Mouse (Mus musculus) heart, embryonic 13.5 days (tissue): ENCODE measurements around the gene Pnkd. TPM values are rescaled to one million over a fixed set of nuclear protein-coding genes. Genes with fewer than 3 reads are reported as not detected.
"Not testable (repeated sequence)": the region's sequence is repeated elsewhere in the genome, so short reads cannot be mapped to it uniquely, and the experiment has no call there.

ENCODE experiments used
- ATAC-seq: fragments of 200-750 bp; cut with Nextera tagmentation; 2 replicates; pipeline ENCODE4 v1.8.0; 2017; ENCODE audit warnings: moderate TSS enrichment; ENCODE audit not compliant: insufficient number of reproducible peaks, low FRiP score, low TSS enrichment; ENCODE audit errors: extremely low read depth
- H3K27ac ChIP-seq: fragments of 300-500 bp; sonication (generic); replicated peaks from 2 replicates; pipeline ENCODE4 v1.5.1; 2015; ENCODE audit warnings: moderate library complexity, mild to moderate bottlenecking, inconsistent platforms
- H3K27me3 ChIP-seq: fragments of 300-500 bp; sonication (generic); replicated peaks from 2 replicates; pipeline ENCODE4 v1.6.1; 2015; ENCODE audit warnings: mild to moderate bottlenecking, inconsistent platforms
- H3K36me3 ChIP-seq: fragments of 300-500 bp; sonication (generic); 2 replicates; pipeline ENCODE4 v1.6.1; 2015; ENCODE audit warnings: mild to moderate bottlenecking, inconsistent platforms
- H3K4me1 ChIP-seq: fragments of 300-500 bp; sonication (generic); 2 replicates; pipeline ENCODE4 v1.6.1; 2015; ENCODE audit warnings: inconsistent platforms
- H3K4me2 ChIP-seq: fragments of 300-500 bp; sonication (generic); 2 replicates; pipeline ENCODE4 v1.6.1; 2015; ENCODE audit warnings: inconsistent platforms, mild to moderate bottlenecking, moderate library complexity
- H3K4me3 ChIP-seq: fragments of 300-500 bp; sonication (generic); 2 replicates; pipeline ENCODE4 v1.5.1; 2015; ENCODE audit warnings: moderate library complexity, mild to moderate bottlenecking, inconsistent platforms
- H3K9ac ChIP-seq: fragments of 300-500 bp; sonication (generic); 2 replicates; pipeline ENCODE4 v1.6.1; 2015; ENCODE audit warnings: inconsistent platforms, mild to moderate bottlenecking, moderate library complexity
- H3K9me3 ChIP-seq: fragments of 300-500 bp; sonication (generic); 2 replicates; pipeline ENCODE4 v1.6.1; 2016; ENCODE audit warnings: inconsistent platforms
- WGBS: fragments of 180-500 bp; shearing (Covaris S2); methylation state at CpG from one replicate; pipeline ENCODE4 v1.1.7; 2015; ENCODE audit warnings: mixed read lengths; 5-methylcytosine and 5-hydroxymethylcytosine counted together
- polyA plus RNA-seq: library from polyadenylated mRNA; unstranded; fragments of >200 nt; fragmentation: Nextera tagmentation; extraction: Ambion mirVana; gene quantifications from 2 replicates; pipeline ENCODE4 v1.2.1, GENCODE M21; 2015

The Pnkd gene
- polyA plus RNA-seq, 1 experiment from 2014 or later: 227 TPM

GRCm38 (mm10) chr1:74278538-74278937, 6.2 kb upstream of the Pnkd start, which contains the start of gene Gpbar1:
Gene Gpbar1, plus strand, starts transcription at chr1:74278550.
- Histone ChIP-seq H3K4me2 (no peak within 1 kb of the TSS), H3K27me3 (no peaks in the 10 kb centered on the region), H3K27ac (no peak within 1 kb of the TSS), H3K36me3 (peaks cover 48% of the 10 kb centered on the region), H3K4me3 (no peak within 1 kb of the TSS), H3K4me1 (peaks cover 53% of the 10 kb centered on the region), H3K9ac (no peak within 1 kb of the TSS), H3K9me3 (no peaks in the 10 kb centered on the region)
- no peak for ATAC-seq
- 85% methylated on average over 10 of the region's 10 CpGs for WGBS

GRCm38 (mm10) chr1:74278988-74279387, 5.7 kb upstream of the Pnkd start:
- Histone ChIP-seq H3K4me2 (no peak overlapping the region), H3K4me3 (no peak overlapping the region), H3K27ac (no peak overlapping the region), H3K27me3 (no peaks in the 10 kb centered on the region), H3K9ac (no peak overlapping the region), H3K4me1 (peaks cover 55% of the 10 kb centered on the region), H3K9me3 (no peaks in the 10 kb centered on the region), H3K36me3 (peaks cover 48% of the 10 kb centered on the region)
- WGBS: 78% methylated on average over 11 of the region's 11 CpGs
- no peak for ATAC-seq

DNA sequence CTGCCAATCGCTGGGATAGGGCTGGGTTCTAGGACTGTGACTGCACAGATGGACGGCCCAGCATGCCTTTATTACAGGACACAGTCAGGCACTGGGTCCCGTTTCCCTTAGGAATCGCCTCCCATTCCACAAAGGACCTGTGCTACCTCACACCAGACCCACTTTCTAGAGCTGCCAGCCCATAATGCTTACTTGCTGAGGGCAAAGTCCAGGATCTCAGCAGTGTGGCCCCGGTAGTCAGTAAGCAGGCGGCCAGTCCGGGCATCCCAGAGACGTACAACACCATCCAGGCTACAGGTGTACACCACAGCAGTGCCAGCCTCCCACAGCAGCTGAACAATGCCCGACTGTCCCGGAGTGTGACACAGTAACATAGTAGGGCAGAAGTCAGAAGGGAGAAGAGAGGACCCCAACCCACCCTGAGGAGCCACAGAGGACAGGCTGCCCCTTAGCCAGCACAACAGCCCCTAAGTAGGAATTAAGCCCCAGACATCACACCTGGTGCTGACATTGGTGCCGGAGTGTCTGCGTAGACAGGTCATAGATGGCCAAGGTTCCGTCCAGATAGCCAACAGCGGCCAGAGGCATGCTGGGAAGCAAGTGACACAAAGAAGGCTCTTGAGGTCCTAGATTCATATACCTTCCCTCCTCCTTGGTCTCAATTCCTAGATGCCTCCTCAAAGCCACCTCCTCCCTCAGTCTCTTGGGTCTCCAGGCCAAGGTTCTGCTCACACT, 4.0 kb upstream of the Pnkd start:
- Histone ChIP-seq H3K4me3 (no peak overlapping the region), H3K36me3 (peaks cover 48% of the 10 kb centered on the region), H3K27ac (no peak overlapping the region), H3K27me3 (no peaks in the 10 kb centered on the region), H3K4me1 (peaks cover 41% of the 10 kb centered on the region), H3K9me3 (no peaks in the 10 kb centered on the region), H3K9ac (no peak overlapping the region), H3K4me2 (no peak overlapping the region)
- WGBS: 89% methylated on average over 14 of the region's 14 CpGs
- ATAC-seq: no peak

DNA sequence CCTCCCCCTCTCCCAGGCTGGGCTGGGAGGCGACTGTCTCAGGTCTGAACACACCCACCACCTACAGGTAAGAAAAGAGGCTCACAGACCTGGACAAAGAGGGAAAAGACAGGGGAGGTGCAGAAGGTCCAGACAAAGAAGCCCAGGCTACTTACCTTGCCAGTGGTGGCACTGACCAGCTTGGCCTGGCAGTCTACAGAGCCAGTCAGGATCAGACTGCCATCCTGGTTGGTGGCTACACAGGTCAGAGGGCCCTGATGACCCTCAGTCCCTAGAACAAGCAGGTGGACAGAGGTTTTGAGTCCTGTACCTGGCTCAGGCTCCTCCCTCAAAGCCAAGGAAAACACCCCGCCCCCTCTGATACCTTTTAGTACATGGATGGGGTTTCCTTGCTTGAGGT, 3.4 kb upstream of the Pnkd start:
- H3K9ac ChIP-seq: no peak overlapping the region

GRCm38 (mm10) chr1:74281886-74282285, 2.8 kb upstream of the Pnkd start:
- WGBS: 90% methylated on average over 8 of the region's 8 CpGs
- Histone ChIP-seq H3K4me1 (peaks cover 41% of the 10 kb centered on the region), H3K36me3 (peaks cover 54% of the 10 kb centered on the region), H3K4me3 (no peak overlapping the region), H3K27ac (no peak overlapping the region), H3K9me3 (no peaks in the 10 kb centered on the region), H3K9ac (no peak overlapping the region), H3K4me2 (no peak overlapping the region), H3K27me3 (no peaks in the 10 kb centered on the region)
- no peak for ATAC-seq

More for the DNA sequence above, 3.4 kb upstream of the Pnkd start:
- ATAC-seq: no peak
- Histone ChIP-seq H3K4me2 (no peak overlapping the region), H3K9me3 (no peaks in the 10 kb centered on the region), H3K36me3 (peaks cover 49% of the 10 kb centered on the region), H3K27ac (no peak overlapping the region), H3K4me3 (no peak overlapping the region), H3K4me1 (peaks cover 41% of the 10 kb centered on the region), H3K27me3 (no peaks in the 10 kb centered on the region)
- 94% methylated on average over 2 of the region's 2 CpGs for WGBS

- H3K9ac ChIP-seq: peak overlapping the region; percentile 45
- peak overlapping the region; percentile 84; the same call in 1 of the 2 replicates for H3K4me3 ChIP-seq
- ATAC-seq: no peak
These were observed 1.7 kb upstream of the Pnkd start for GRCm38 (mm10) chr1:74282896-74283625.

DNA sequence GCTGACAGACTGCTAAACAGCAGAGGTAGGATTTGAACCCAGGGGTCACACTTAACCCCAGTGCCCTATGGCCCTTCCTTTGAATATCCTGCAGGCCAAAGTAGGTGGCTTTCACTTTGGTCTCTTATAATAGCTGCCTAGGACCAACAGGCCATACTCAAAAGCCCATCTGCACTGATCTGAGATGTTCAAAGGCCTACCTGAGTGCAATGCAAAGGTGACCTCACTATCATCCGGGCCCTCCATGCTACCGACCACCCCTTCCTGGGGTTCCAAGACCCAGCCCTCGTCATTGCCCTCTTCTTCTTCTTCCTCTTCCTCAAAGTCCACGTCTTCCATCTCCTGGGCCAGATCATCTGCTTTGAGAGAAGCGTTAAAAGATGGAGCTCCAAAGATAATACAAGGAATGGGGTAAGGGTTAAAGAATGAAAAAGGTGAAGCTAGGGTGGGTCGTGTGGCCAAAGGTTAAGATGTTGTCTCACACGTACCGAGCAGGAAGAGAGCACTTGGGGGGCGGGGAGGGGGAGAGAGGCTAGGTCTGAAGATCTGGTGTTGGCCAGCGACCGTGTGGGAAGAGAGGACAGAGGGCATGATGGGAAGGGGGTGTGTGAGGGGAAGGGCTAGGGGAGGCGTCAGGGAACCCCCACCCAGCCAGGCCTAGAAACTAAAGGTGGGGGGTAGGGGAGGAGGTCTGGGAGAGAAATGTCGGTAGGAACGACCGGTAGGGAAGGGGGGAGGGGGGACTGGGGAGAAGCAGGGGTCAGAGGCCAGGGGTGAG, 855 bp upstream of the Pnkd start:
- Histone ChIP-seq H3K27ac (peak overlapping the region; percentile 85), H3K27me3 (no peaks in the 10 kb centered on the region), H3K36me3 (peaks cover 66% of the 10 kb centered on the region), H3K9ac (peak overlapping the region; percentile 92), H3K4me2 (peak overlapping the region; percentile 83), H3K4me3 (peak overlapping the region; percentile 84), H3K9me3 (no peaks in the 10 kb centered on the region), H3K4me1 (peaks cover 45% of the 10 kb centered on the region)
- peak; percentile 3; the same call in 1 of the 2 replicates for ATAC-seq
- 11% methylated on average over 15 of the region's 15 CpGs for WGBS

More at GRCm38 (mm10) chr1:74282896-74283625, 1.7 kb upstream of the Pnkd start:
- H3K27me3 ChIP-seq: no peaks in the 10 kb centered on the region
- no peaks in the 10 kb centered on the region for H3K9me3 ChIP-seq
- peak overlapping the region; percentile 83 for H3K4me2 ChIP-seq
- H3K27ac ChIP-seq: no peak overlapping the region
- peaks cover 37% of the 10 kb centered on the region for H3K4me1 ChIP-seq
- 85% methylated on average over 10 of the region's 10 CpGs for WGBS
- H3K36me3 ChIP-seq: peaks cover 63% of the 10 kb centered on the region

DNA sequence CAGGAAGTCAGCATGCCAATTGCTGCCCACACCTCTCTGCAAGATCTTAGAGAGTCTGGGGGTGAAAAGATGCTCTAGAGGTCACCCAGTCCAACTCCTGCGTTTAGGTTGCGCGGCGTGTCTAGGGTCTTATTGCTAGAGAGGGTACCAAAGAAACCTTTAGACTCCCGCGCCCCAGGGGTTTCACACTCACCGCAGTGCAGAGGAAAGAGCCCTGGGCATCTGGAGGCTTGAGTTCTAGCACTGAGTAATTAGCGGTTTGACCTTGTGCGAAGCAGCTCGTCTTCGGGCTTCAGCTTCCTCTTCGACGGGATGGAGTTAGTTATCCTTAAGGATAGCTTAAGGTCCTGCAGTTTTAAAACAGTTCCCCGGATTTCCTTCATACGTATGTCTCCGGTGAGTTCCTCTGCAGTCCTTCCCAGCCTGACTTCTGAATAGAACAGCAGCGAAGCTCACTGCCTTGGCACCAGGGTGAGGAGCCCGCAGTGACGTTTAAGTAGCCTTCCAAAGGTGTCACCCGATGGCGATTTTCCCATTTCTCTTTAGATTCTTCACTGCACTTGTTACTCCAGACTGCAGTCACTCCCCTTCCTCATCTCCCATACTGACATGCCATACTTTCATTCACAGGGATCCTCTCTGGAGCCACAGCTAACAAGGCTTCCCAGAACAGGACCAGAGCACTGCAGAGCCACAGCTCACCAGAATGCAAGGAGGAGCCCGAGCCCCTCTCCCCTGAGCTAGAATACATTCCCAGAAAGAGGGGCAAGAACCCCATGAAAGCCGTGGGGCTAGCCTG, 681 bp downstream of the Pnkd start:
- Histone ChIP-seq H3K4me1 (peaks cover 61% of the 10 kb centered on the region), H3K4me2 (peak overlapping the region; percentile 83), H3K9ac (peak overlapping the region; percentile 92), H3K27ac (peak overlapping the region; percentile 76), H3K36me3 (peaks cover 60% of the 10 kb centered on the region), H3K9me3 (no peaks in the 10 kb centered on the region), H3K27me3 (no peaks in the 10 kb centered on the region), H3K4me3 (peak overlapping the region; percentile 84)
- no peak for ATAC-seq
- 3% methylated on average over 23 of the region's 23 CpGs for WGBS

- peaks cover 60% of the 10 kb centered on the region for H3K36me3 ChIP-seq
- H3K9me3 ChIP-seq, H3K4me2 ChIP-seq, H3K27me3 ChIP-seq, H3K9ac ChIP-seq, H3K27ac ChIP-seq, H3K4me3 ChIP-seq, ATAC-seq: not testable (repeated sequence)
- peaks cover 77% of the 10 kb centered on the region for H3K4me1 ChIP-seq
- WGBS: 51% methylated on average over 16 of the region's 17 CpGs
These were observed 2.3 kb downstream of the Pnkd start for GRCm38 (mm10) chr1:74286869-74287607.

DNA sequence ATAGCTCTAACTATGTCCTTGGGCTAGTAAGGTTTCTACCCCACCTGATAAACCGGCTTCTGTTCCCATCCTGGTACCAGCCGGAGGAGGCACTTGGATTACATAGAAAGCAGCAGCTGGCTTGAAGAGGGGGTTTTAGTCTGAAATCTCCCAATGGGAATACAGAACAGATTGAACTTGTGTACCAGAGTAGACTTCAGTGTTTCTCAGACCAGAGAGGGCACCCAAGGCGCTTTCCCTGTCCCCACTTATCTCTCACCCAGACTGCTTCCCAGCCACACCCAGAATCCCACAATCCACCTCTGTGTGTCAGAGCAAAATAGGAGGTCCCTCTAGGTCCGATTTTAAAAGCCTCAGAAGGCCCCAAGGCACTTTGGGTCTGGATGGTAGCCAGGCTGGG, 3.6 kb downstream of the Pnkd start:
- ATAC-seq: no peak
- no peaks in the 10 kb centered on the region for H3K9me3 ChIP-seq
- H3K4me3 ChIP-seq: no peak overlapping the region
- no peaks in the 10 kb centered on the region for H3K27me3 ChIP-seq
- peaks cover 60% of the 10 kb centered on the region for H3K36me3 ChIP-seq
- H3K27ac ChIP-seq: peak overlapping the region; percentile 92; the same call in 1 of the 2 replicates
- WGBS: 64% methylated on average over 4 of the region's 4 CpGs
- H3K9ac ChIP-seq: peak overlapping the region; percentile 60
- H3K4me1 ChIP-seq: peaks cover 82% of the 10 kb centered on the region
- no peak overlapping the region for H3K4me2 ChIP-seq
